Mouse (Mus musculus) cerebral cortex, adult 2 months (tissue): ENCODE results near the gene Olfr395.

Experiments used
- WGBS: fragments of 180-500 bp; shearing (Covaris S2); methylation state at CpG from one replicate; pipeline ENCODE4 v1.1.7; 2018; 5-methylcytosine and 5-hydroxymethylcytosine counted together

Olfr395 gene

GRCm38 (mm10) chr11:73909199-73909598 is at the start of gene Olfr395:
Gene Olfr395 (minus strand): TSS chr11:73909299.
- 75% methylated on average over 4 of the region's 4 CpGs for WGBS

GRCm38 (mm10) chr11:73936377-73936776 is 27.3 kb upstream of the Olfr395 start, which contains the start of gene Olfr23:
Gene Olfr23 (plus strand): TSS chr11:73936677.

GRCm38 (mm10) chr11:73890671-73891070 is 18.4 kb downstream of the Olfr395 start, which contains the start of gene Olfr394:
Gene Olfr394 (minus strand): TSS chr11:73890771.
- 82% methylated on average over 1 of the region's 1 CpGs for WGBS
